Mouse (Mus musculus) right cerebral cortex, postnatal 10 days (tissue): ENCODE measurements around the gene Nap1l1.

Source experiments
- DNase-seq, 2 experiments: peaks; one replicate each; pipeline ENCODE4 v3.0.0; 2021; ENCODE audit warnings: low spot score in 2 of 2

The Nap1l1 gene

GRCm38 (mm10) chr10:111515071-111516010 lies 42.3 kb downstream of the Nap1l1 start:
- DNase-seq: no peak

- DNase-seq: no peak
These were observed 43.2 kb downstream of the Nap1l1 start for GRCm38 (mm10) chr10:111516172-111516588.

- no peak for DNase-seq
These were observed 43.9 kb downstream of the Nap1l1 start for GRCm38 (mm10) chr10:111516804-111517436.

GRCm38 (mm10) chr10:111518350-111518749 lies 45.3 kb downstream of the Nap1l1 start:
- no peak for DNase-seq

GRCm38 (mm10) chr10:111519620-111520370 lies 46.8 kb downstream of the Nap1l1 start:
- no peak for DNase-seq

- DNase-seq: no peak
These were observed 47.6 kb downstream of the Nap1l1 start for GRCm38 (mm10) chr10:111520621-111521020.

GRCm38 (mm10) chr10:111521636-111522035 lies 48.6 kb downstream of the Nap1l1 start:
- no peak for DNase-seq

- no peak for DNase-seq
These were observed 49.2 kb downstream of the Nap1l1 start for GRCm38 (mm10) chr10:111522230-111522629.

- DNase-seq: no peak
These were observed 50.9 kb downstream of the Nap1l1 start for GRCm38 (mm10) chr10:111523894-111524293.

GRCm38 (mm10) chr10:111527057-111527456 lies 54.0 kb downstream of the Nap1l1 start:
- no peak for DNase-seq

- no peak for DNase-seq
These were observed 54.6 kb downstream of the Nap1l1 start for GRCm38 (mm10) chr10:111527613-111528012.

GRCm38 (mm10) chr10:111528283-111528682 lies 55.3 kb downstream of the Nap1l1 start:
- no peak for DNase-seq

- DNase-seq: no peak
These were observed 57.4 kb downstream of the Nap1l1 start for GRCm38 (mm10) chr10:111530398-111530797.

GRCm38 (mm10) chr10:111534691-111535090 lies 61.7 kb downstream of the Nap1l1 start:
- DNase-seq: no peak

GRCm38 (mm10) chr10:111537410-111537809 lies 64.4 kb downstream of the Nap1l1 start:
- DNase-seq: no peak

- DNase-seq: peak; percentile 69 to 80
These were observed 66.8 kb downstream of the Nap1l1 start for GRCm38 (mm10) chr10:111539724-111540324.

- no peak for DNase-seq
These were observed 67.7 kb downstream of the Nap1l1 start for GRCm38 (mm10) chr10:111540678-111541077.

- DNase-seq: no peak
These were observed 70.1 kb downstream of the Nap1l1 start for GRCm38 (mm10) chr10:111543106-111543505.

GRCm38 (mm10) chr10:111543781-111544260 lies 70.8 kb downstream of the Nap1l1 start:
- no peak for DNase-seq

GRCm38 (mm10) chr10:111544311-111544710 lies 71.3 kb downstream of the Nap1l1 start:
- DNase-seq: no peak

GRCm38 (mm10) chr10:111545648-111546047 lies 72.6 kb downstream of the Nap1l1 start:
- no peak for DNase-seq
